Mouse (Mus musculus) brain, embryonic 14.5 days (tissue): ENCODE data around the gene Arhgap22.

Experiments used
- CTCF ChIP-seq: fragments of 200-500 bp; IDR thresholded peaks from 2 replicates; pipeline ENCODE4 v1.5.1; 2012; ENCODE audit warnings: inconsistent platforms, mild to moderate bottlenecking, moderate library complexity, borderline replicate concordance; ENCODE audit not compliant: insufficient read depth, insufficient read length; ENCODE audit errors: extremely low read depth
- POLR2A ChIP-seq: fragments of 200-500 bp; IDR thresholded peaks from 2 replicates; pipeline ENCODE4 v1.6.1; 2012; ENCODE audit warnings: mild to moderate bottlenecking, inconsistent platforms, borderline replicate concordance; ENCODE audit not compliant: poor library complexity, insufficient read depth, insufficient read length, severe bottlenecking; ENCODE audit errors: extremely low read depth

- TF ChIP-seq POLR2A (no peak), CTCF (no peak)
Measured at GRCm38 (mm10) chr14:33185068-33185800, 28.6 kb upstream of the Arhgap22 start, which contains the start of gene Wdfy4.
